Mouse (Mus musculus): ENCODE measurements at regions not wholly inside any gene's neighbourhood (a gene's known extent, or its start where the extent isn't known, plus 50 kb on each side); places are given as distances from the start of the nearest gene placed in this dataset.

GRCm38 (mm10) chr15:63166411-63166810 lies 678.6 kb downstream of the Gsdmc2 start:
- no peak overlapping the region for H3K9ac ChIP-seq (ENCODE audit: low read length)
- H3K9me3 ChIP-seq (ENCODE audit: control insufficient read depth, low read length): no peaks in the 10 kb centered on the region
- DNase-seq (ENCODE audit: low spot score) (no peak), ATAC-seq (ENCODE audit: insufficient read depth, low FRiP score, low TSS enrichment) (no peak)
- no peak overlapping the region for H3K4me2 ChIP-seq (ENCODE audit: low read depth)
- H3K27me3 ChIP-seq (ENCODE audit: control insufficient read depth, insufficient read depth, low read length): no peaks in the 10 kb centered on the region
- no peaks in the 10 kb centered on the region for H3K4me1 ChIP-seq (ENCODE audit: control insufficient read depth, insufficient read depth, low read length)
- H3K4me3 ChIP-seq (ENCODE audit: low read depth, low read length): no peak overlapping the region
- no peaks in the 10 kb centered on the region for H3K36me3 ChIP-seq (ENCODE audit: control insufficient read depth, insufficient read depth, low read length)
- H3K27ac ChIP-seq (ENCODE audit: low read depth, low read length): no peak overlapping the region

DNA sequence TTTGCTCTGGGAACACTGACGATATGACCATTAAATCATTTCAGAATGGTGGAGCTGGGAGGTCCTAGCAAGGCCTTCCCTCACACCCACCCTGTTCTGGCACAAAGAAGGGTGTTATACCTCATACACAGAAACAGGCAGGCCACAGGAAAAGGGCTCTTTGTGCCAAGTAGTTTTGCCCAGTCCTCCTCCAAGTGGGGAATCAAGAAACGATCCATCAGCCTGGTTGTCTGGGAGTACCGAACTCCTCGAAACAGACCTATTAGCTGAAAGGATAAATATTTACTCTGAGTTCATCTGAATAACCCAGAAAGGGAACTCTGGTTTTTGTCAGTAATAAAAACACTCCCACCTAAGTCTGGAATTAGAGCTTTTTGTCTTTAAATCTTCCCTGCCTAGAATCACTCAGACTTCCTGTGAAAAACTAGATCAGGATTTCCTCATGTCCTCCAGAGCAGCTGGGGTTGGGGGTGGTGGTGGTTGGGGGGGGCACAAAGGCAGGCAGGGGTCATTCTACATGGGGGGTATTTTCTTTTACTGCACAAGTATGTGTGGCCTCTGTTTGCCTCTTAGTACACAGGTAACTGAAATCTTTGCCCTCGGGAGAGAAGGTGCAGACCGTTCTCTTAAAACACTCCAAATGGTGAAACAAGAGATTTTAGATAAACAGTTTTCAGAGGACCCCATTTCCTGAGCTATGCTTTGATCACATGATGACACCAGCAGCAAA lies 681.3 kb downstream of the Gsdmc2 start:
- Histone ChIP-seq H3K9ac (ENCODE audit: low read length) (no peak overlapping the region), H3K4me3 (ENCODE audit: low read depth, low read length) (no peak overlapping the region), H3K4me1 (ENCODE audit: control insufficient read depth, insufficient read depth, low read length) (no peaks in the 10 kb centered on the region), H3K27me3 (ENCODE audit: control insufficient read depth, insufficient read depth, low read length) (no peaks in the 10 kb centered on the region), H3K4me2 (ENCODE audit: low read depth) (no peak overlapping the region), H3K9me3 (ENCODE audit: control insufficient read depth, low read length) (no peaks in the 10 kb centered on the region), H3K36me3 (ENCODE audit: control insufficient read depth, insufficient read depth, low read length) (no peaks in the 10 kb centered on the region), H3K27ac (ENCODE audit: low read depth, low read length) (no peak overlapping the region)
- ATAC-seq (ENCODE audit: insufficient read depth, low FRiP score, low TSS enrichment) (no peak), DNase-seq (ENCODE audit: low spot score) (peak; percentile 14)
- WGBS: 39% methylated on average over 6 of the region's 6 CpGs

DNA sequence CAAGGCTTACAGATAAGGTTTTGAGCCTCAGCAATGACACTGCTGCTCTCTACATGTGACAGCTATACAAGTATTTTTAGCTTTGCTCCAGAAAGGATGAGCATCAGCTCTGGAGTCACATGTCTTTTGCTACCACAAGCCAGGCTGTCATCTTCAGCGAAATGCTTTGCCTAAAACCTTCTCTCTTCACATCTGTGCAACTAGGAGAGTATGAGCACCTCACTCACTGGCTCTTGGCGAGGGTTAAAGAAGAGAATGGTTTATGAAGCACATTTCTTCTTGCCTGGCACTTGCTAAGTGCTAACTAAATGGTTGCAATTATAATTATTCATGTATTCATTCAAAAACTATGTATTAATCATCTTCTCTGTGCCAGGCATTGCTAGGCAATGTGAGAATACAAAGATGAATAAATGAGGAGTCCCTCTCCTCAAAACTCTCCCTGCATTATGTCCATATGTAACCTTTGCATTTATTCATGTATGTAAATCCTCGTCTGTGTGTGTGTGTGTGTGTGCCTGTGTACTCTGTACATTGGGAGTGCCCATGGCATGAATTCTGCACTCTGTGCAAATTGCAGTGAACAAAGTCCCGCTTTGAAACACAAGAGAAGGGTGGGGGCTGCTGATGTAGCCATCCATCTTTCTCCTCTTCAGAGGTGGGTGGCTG lies 682.0 kb downstream of the Gsdmc2 start:
- Histone ChIP-seq H3K9ac (ENCODE audit: low read length) (no peak overlapping the region), H3K27ac (ENCODE audit: low read depth, low read length) (no peak overlapping the region), H3K27me3 (ENCODE audit: control insufficient read depth, insufficient read depth, low read length) (no peaks in the 10 kb centered on the region), H3K36me3 (ENCODE audit: control insufficient read depth, insufficient read depth, low read length) (no peaks in the 10 kb centered on the region), H3K4me1 (ENCODE audit: control insufficient read depth, insufficient read depth, low read length) (no peaks in the 10 kb centered on the region), H3K4me2 (ENCODE audit: low read depth) (no peak overlapping the region), H3K4me3 (ENCODE audit: low read depth, low read length) (no peak overlapping the region), H3K9me3 (ENCODE audit: control insufficient read depth, low read length) (no peaks in the 10 kb centered on the region)
- DNase-seq (ENCODE audit: low spot score) (no peak), ATAC-seq (ENCODE audit: insufficient read depth, low FRiP score, low TSS enrichment) (no peak)
- WGBS: 55% methylated on average over 4 of the region's 4 CpGs

DNA sequence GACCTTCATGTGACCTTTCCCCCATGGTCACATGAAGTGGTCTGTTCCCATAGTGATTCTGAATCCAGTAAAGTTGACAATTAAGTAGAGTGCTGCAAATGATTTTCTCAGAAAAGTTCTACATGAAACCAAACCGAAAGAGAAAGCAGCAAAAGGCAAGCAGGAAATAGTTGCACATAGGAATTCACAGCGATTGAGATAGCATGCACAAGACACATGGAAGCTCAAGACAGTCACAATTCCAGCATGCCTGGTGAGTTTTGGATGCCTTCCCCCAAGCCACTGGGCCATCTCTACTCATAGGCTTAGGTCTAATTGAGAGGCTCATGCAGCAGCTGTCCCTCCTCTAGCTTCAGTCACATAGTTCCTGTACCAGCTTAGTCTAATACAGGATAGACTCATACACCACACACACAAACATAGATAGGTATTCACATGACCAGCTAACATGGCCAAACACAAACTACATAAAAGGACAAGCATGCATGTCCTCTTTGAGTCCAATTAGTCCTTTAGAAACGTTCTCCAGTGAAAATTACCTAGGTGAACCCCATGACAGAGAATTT lies 721.8 kb downstream of the Gsdmc2 start:
- no peak overlapping the region for H3K27ac ChIP-seq (ENCODE audit: low read depth, low read length)
- H3K9me3 ChIP-seq (ENCODE audit: control insufficient read depth, low read length): no peaks in the 10 kb centered on the region
- no peaks in the 10 kb centered on the region for H3K4me1 ChIP-seq (ENCODE audit: control insufficient read depth, insufficient read depth, low read length)
- H3K36me3 ChIP-seq (ENCODE audit: control insufficient read depth, insufficient read depth, low read length): no peaks in the 10 kb centered on the region
- 85% methylated on average over 3 of the region's 3 CpGs for WGBS
- H3K4me2 ChIP-seq (ENCODE audit: low read depth): no peak overlapping the region
- no peak for ATAC-seq (ENCODE audit: insufficient read depth, low FRiP score, low TSS enrichment)
- H3K27me3 ChIP-seq (ENCODE audit: control insufficient read depth, insufficient read depth, low read length): no peaks in the 10 kb centered on the region
- no peak for DNase-seq (ENCODE audit: low spot score)
- H3K4me3 ChIP-seq (ENCODE audit: low read depth, low read length): no peak overlapping the region
- no peak overlapping the region for H3K9ac ChIP-seq (ENCODE audit: low read length)

DNA sequence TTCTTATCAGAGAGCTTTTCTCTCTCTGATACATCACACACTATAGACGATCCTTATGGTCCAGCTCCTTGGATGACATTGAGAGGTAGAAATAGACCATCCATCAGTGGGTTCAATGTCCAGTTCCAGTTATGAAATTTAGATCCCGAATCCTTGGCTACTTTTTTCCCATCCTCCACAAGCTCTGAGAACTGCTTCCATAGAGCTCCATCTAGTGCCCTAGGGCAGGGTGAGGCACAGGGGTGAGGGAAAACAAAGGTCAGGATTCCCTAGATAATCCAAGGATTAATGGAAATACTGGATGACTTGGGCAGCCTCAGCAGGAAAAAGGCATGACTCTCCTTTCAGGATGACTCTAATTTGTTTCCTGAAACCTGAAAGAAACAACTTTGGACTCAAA lies 732.1 kb downstream of the Gsdmc2 start:
- H3K27ac ChIP-seq (ENCODE audit: low read depth, low read length): no peak overlapping the region
- no peak overlapping the region for H3K4me3 ChIP-seq (ENCODE audit: low read depth, low read length)
- no peaks in the 10 kb centered on the region for H3K9me3 ChIP-seq (ENCODE audit: control insufficient read depth, low read length)
- no peak overlapping the region for H3K4me2 ChIP-seq (ENCODE audit: low read depth)
- ATAC-seq (ENCODE audit: insufficient read depth, low FRiP score, low TSS enrichment): no peak
- DNase-seq (ENCODE audit: low spot score): no peak
- 77% methylated on average over 2 of the region's 2 CpGs for WGBS
- no peaks in the 10 kb centered on the region for H3K4me1 ChIP-seq (ENCODE audit: control insufficient read depth, insufficient read depth, low read length)
- no peaks in the 10 kb centered on the region for H3K27me3 ChIP-seq (ENCODE audit: control insufficient read depth, insufficient read depth, low read length)
- no peaks in the 10 kb centered on the region for H3K36me3 ChIP-seq (ENCODE audit: control insufficient read depth, insufficient read depth, low read length)
- H3K9ac ChIP-seq (ENCODE audit: low read length): no peak overlapping the region

DNA sequence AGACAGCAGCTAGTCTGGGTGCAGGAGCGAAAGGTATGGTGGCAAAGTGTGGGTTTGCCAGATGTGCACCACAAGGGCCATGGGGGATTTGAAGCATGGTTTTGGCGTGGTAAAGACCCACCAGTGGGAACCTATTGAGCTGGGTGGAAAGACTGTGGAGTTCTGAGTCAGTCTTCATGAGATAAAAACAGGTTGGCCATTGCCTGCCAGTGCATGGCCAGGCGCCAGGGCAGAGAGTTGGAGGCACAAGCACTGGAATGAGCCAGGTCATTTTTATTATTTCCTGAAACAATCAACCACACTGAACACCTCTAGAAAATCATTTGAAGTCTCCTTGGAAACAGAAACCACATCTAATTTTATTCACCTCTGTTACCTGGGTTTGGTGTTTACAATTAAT lies 744.9 kb downstream of the Gsdmc2 start:
- H3K27me3 ChIP-seq (ENCODE audit: control insufficient read depth, insufficient read depth, low read length): no peaks in the 10 kb centered on the region
- 86% methylated on average over 3 of the region's 3 CpGs for WGBS
- H3K4me3 ChIP-seq (ENCODE audit: low read depth, low read length): no peak overlapping the region
- no peak overlapping the region for H3K9ac ChIP-seq (ENCODE audit: low read length)
- no peaks in the 10 kb centered on the region for H3K9me3 ChIP-seq (ENCODE audit: control insufficient read depth, low read length)
- no peak for DNase-seq (ENCODE audit: low spot score)
- H3K4me1 ChIP-seq (ENCODE audit: control insufficient read depth, insufficient read depth, low read length): no peaks in the 10 kb centered on the region
- H3K27ac ChIP-seq (ENCODE audit: low read depth, low read length): no peak overlapping the region
- no peaks in the 10 kb centered on the region for H3K36me3 ChIP-seq (ENCODE audit: control insufficient read depth, insufficient read depth, low read length)
- H3K4me2 ChIP-seq (ENCODE audit: low read depth): no peak overlapping the region
- ATAC-seq (ENCODE audit: insufficient read depth, low FRiP score, low TSS enrichment): no peak

- H3K9ac ChIP-seq (ENCODE audit: low read length): no peak overlapping the region
- no peak overlapping the region for H3K4me2 ChIP-seq (ENCODE audit: low read depth)
- no peak overlapping the region for H3K27ac ChIP-seq (ENCODE audit: low read depth, low read length)
- no peaks in the 10 kb centered on the region for H3K27me3 ChIP-seq (ENCODE audit: control insufficient read depth, insufficient read depth, low read length)
- ATAC-seq (ENCODE audit: insufficient read depth, low FRiP score, low TSS enrichment): no peak
- H3K9me3 ChIP-seq (ENCODE audit: control insufficient read depth, low read length): no peaks in the 10 kb centered on the region
- H3K4me3 ChIP-seq (ENCODE audit: low read depth, low read length): no peak overlapping the region
- H3K36me3 ChIP-seq (ENCODE audit: control insufficient read depth, insufficient read depth, low read length): no peaks in the 10 kb centered on the region
- no peaks in the 10 kb centered on the region for H3K4me1 ChIP-seq (ENCODE audit: control insufficient read depth, insufficient read depth, low read length)
- no peak for DNase-seq (ENCODE audit: low spot score)
Measured at GRCm38 (mm10) chr15:63081972-63082371, 763.0 kb downstream of the Gsdmc2 start.

GRCm38 (mm10) chr15:63079825-63080224 lies 765.2 kb downstream of the Gsdmc2 start:
- H3K4me1 ChIP-seq (ENCODE audit: control insufficient read depth, insufficient read depth, low read length): no peaks in the 10 kb centered on the region
- no peaks in the 10 kb centered on the region for H3K27me3 ChIP-seq (ENCODE audit: control insufficient read depth, insufficient read depth, low read length)
- no peak for DNase-seq (ENCODE audit: low spot score)
- H3K4me3 ChIP-seq (ENCODE audit: low read depth, low read length): no peak overlapping the region
- H3K9me3 ChIP-seq (ENCODE audit: control insufficient read depth, low read length): no peaks in the 10 kb centered on the region
- no peak overlapping the region for H3K27ac ChIP-seq (ENCODE audit: low read depth, low read length)
- ATAC-seq (ENCODE audit: insufficient read depth, low FRiP score, low TSS enrichment): no peak
- no peak overlapping the region for H3K4me2 ChIP-seq (ENCODE audit: low read depth)
- no peak overlapping the region for H3K9ac ChIP-seq (ENCODE audit: low read length)
- 71% methylated on average over 4 of the region's 4 CpGs for WGBS
- no peaks in the 10 kb centered on the region for H3K36me3 ChIP-seq (ENCODE audit: control insufficient read depth, insufficient read depth, low read length)

GRCm38 (mm10) chr15:63071921-63072320 lies 773.1 kb downstream of the Gsdmc2 start:
- no peak overlapping the region for H3K27ac ChIP-seq (ENCODE audit: low read depth, low read length)
- DNase-seq (ENCODE audit: low spot score) (no peak), ATAC-seq (ENCODE audit: insufficient read depth, low FRiP score, low TSS enrichment) (no peak)
- no peak overlapping the region for H3K4me3 ChIP-seq (ENCODE audit: low read depth, low read length)
- H3K27me3 ChIP-seq (ENCODE audit: control insufficient read depth, insufficient read depth, low read length): no peaks in the 10 kb centered on the region
- 71% methylated on average over 4 of the region's 4 CpGs for WGBS
- no peak overlapping the region for H3K4me2 ChIP-seq (ENCODE audit: low read depth)
- H3K36me3 ChIP-seq (ENCODE audit: control insufficient read depth, insufficient read depth, low read length): no peaks in the 10 kb centered on the region
- H3K9ac ChIP-seq (ENCODE audit: low read length): no peak overlapping the region
- no peaks in the 10 kb centered on the region for H3K9me3 ChIP-seq (ENCODE audit: control insufficient read depth, low read length)
- H3K4me1 ChIP-seq (ENCODE audit: control insufficient read depth, insufficient read depth, low read length): no peaks in the 10 kb centered on the region
